Mouse (Mus musculus): ENCODE measurements around the gene Phykpl. TPM values are rescaled to one million over a fixed set of nuclear protein-coding genes. Genes with fewer than 3 reads are reported as not detected.

Phykpl gene
- 10 to 100 TPM; 15.5 to 15.8 TPM for total RNA-seq (2021)
- long read RNA-seq, experiment 1, transcript Phykpl-206 (13 exons, 3,116 nt) = major isoform, 16 of 19 reads
- long read RNA-seq, experiment 1, partial matches to known transcripts = 0 of 19 reads
- long read RNA-seq, experiment 1, other reads (novel, unspliced or antisense) = 2 of 19 reads
- long read RNA-seq, experiment 2, transcript Phykpl-206 (13 exons, 3,116 nt) = major isoform, 17 of 22 reads
- long read RNA-seq, experiment 2, partial matches to known transcripts = 1 of 22 reads
- long read RNA-seq, experiment 2, other reads (novel, unspliced or antisense) = 4 of 22 reads

- peak; percentile 35 for TF ChIP-seq CTCF (IDR thresholded peaks at IDR 0.05)
- peak within 1 kb of the TSS; percentile 83 for H3K4me3 ChIP-seq
- DNase-seq = peak; percentile 97
- H3K27ac ChIP-seq = peak within 1 kb of the TSS; percentile 97
- intact Hi-C loops (cut with DNase I) = no loop called here
These were observed at the start of gene Phykpl for GRCm38 (mm10) chr11:51584431-51585248. Gene Phykpl (plus strand): TSS chr11:51584757.

DNA sequence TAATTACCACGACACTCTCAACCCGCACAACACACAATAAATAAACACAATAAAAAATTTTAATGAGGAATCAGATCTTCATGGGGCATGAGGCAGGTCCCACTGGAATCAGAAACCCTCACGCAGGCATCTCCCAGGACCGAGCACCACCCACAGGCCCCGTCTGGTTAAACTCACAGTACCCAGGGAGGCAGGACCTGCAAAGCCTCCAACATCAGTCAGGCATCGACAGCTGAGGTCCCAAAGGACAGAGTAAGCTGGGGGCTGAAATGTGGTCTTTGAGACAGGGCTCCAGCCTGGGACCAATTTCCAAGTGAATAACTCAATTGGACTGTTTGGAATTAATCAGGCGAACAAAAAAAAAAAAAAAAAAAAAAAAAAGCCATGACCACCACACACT is 46.2 kb upstream of the Phykpl start:
- no peak for DNase-seq
- no peak for TF ChIP-seq CTCF (IDR thresholded peaks at IDR 0.05)
- no peak overlapping the region for H3K27ac ChIP-seq
- intact Hi-C loops (cut with DNase I) = no loop called here
- no peak overlapping the region for H3K4me3 ChIP-seq

- Histone ChIP-seq H3K27ac (no peak overlapping the region), H3K4me3 (no peak overlapping the region)
- no peak for TF ChIP-seq CTCF (IDR thresholded peaks at IDR 0.05)
- DNase-seq = no peak
- intact Hi-C loops (cut with DNase I) = loop anchor here (1.0 kb wide), 1 partner anchor 250 kb away; the partner anchor contains the start of gene Col23a1
These were observed 45.4 kb upstream of the Phykpl start for GRCm38 (mm10) chr11:51538919-51539758.

GRCm38 (mm10) chr11:51539759-51540282 is 44.7 kb upstream of the Phykpl start:
- intact Hi-C loops (cut with DNase I) = loop anchor here (1.0 kb wide), 1 partner anchor 251 kb away; the partner anchor contains the start of gene Col23a1
- H3K27ac ChIP-seq = no peak overlapping the region; the same call in 1 of the 2 replicates
- peak; percentile 96 for DNase-seq
- no peak overlapping the region for H3K4me3 ChIP-seq
- peak; percentile 99 for TF ChIP-seq CTCF (IDR thresholded peaks at IDR 0.05)

GRCm38 (mm10) chr11:51542424-51542823 is 42.1 kb upstream of the Phykpl start:
- H3K4me3 ChIP-seq = no peak overlapping the region
- no peak for TF ChIP-seq CTCF (IDR thresholded peaks at IDR 0.05)

GRCm38 (mm10) chr11:51543487-51544050 is 41.0 kb upstream of the Phykpl start:
- TF ChIP-seq CTCF (IDR thresholded peaks at IDR 0.05) = no peak
- Histone ChIP-seq H3K4me3 (no peak overlapping the region), H3K27ac (no peak overlapping the region)
- intact Hi-C loops (cut with DNase I) = no loop called here
- DNase-seq = no peak

More at GRCm38 (mm10) chr11:51542424-51542823, 42.1 kb upstream of the Phykpl start:
- DNase-seq = no peak
- intact Hi-C loops (cut with DNase I) = no loop called here
- H3K27ac ChIP-seq = no peak overlapping the region

- TF ChIP-seq CTCF (IDR thresholded peaks at IDR 0.05) = no peak
- intact Hi-C loops (cut with DNase I) = no loop called here
- Histone ChIP-seq H3K27ac (no peak overlapping the region), H3K4me3 (no peak overlapping the region)
- DNase-seq = no peak
These were observed 40.1 kb upstream of the Phykpl start for GRCm38 (mm10) chr11:51544413-51544812.

DNA sequence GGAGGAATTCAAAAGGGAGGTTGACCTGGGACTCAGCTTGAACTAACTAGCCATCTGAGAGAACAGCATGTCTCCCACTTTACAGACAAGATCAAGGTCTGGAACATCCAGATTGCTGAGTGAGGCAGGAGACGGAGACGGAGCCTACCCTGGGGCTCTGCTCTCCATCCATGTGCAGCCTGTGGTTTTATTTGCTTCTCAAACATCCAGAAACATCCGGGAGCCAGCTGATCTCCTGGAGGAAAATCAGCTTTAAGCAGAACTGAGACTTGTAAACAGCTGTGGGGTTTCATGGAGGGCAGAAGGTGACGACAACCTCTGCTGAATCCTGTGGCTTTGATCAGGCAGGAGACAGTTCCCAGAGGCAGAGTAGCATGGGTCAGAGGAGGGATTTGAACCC is 38.7 kb upstream of the Phykpl start:
- Histone ChIP-seq H3K27ac (no peak overlapping the region), H3K4me3 (no peak overlapping the region)
- no peak for TF ChIP-seq CTCF (IDR thresholded peaks at IDR 0.05)
- no peak for DNase-seq
- intact Hi-C loops (cut with DNase I) = no loop called here

GRCm38 (mm10) chr11:51551253-51551652 is 33.3 kb upstream of the Phykpl start:
- H3K4me3 ChIP-seq = no peak overlapping the region
- no peak overlapping the region for H3K27ac ChIP-seq
- no peak for DNase-seq
- no peak for TF ChIP-seq CTCF (IDR thresholded peaks at IDR 0.05)
- intact Hi-C loops (cut with DNase I) = no loop called here

DNA sequence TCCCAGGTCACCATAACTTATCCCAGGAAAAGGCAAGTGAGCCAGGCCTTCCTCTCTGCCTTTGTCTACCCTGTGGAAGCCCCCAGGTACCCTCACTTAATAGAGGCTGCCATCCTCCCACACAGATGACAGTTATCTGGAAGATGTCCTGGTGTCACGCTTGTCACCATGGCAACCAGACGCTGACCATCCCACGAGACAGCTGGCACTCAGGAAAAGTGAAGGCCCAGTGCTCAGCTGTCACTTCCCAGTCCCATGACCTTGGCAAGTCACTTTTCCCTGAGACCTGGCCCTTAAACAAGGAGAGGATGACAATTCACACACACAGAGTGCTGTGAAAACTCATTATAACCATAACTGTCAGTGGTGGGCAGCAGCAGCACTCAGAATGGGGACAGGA is 32.5 kb upstream of the Phykpl start:
- TF ChIP-seq CTCF (IDR thresholded peaks at IDR 0.05) = no peak
- DNase-seq = no peak
- Histone ChIP-seq H3K4me3 (no peak overlapping the region), H3K27ac (no peak overlapping the region)
- intact Hi-C loops (cut with DNase I) = no loop called here

DNA sequence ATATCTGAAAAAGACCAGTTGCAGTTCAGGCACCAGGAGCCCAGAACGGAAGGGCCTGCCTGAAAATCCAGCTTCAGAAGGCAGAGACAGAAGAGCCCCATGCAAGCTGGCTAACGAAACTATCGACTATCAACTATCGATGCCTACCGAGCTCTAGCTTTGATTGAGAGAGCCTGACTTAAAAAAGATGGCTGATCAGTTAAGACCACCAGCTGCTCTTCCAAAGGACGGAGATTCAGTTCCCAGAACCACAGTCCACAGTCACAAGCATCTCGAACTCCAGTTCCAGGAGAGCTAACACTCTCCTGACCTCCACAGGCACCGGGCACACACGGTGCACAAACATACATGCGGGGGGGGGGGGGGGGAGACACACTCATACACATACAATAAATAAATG is 30.0 kb upstream of the Phykpl start:
- Histone ChIP-seq H3K27ac (no peak overlapping the region), H3K4me3 (no peak overlapping the region)
- intact Hi-C loops (cut with DNase I) = no loop called here
- DNase-seq = no peak
- TF ChIP-seq CTCF (IDR thresholded peaks at IDR 0.05) = no peak

DNA sequence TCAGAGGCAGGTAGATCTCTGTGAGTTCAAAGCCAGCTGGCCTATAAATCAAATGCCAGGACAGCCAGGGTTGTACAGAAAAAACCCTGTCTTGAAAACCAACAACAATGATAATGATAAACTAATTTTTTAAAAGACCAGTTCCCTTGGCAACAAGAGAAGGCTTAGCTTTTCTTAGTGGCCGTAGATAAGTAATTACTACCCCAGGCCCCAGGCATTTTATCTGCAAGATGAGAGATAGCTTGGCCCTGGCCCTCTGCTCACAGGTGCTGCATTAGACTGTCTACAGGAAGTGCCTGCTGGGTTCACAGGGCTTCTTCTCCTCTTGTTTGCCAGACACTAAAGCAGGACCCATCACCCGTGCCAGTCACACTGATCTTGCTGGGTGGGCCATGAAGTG is 29.5 kb upstream of the Phykpl start:
- no peak overlapping the region for H3K27ac ChIP-seq
- intact Hi-C loops (cut with DNase I) = no loop called here
- TF ChIP-seq CTCF (IDR thresholded peaks at IDR 0.05) = no peak
- DNase-seq = no peak
- H3K4me3 ChIP-seq = no peak overlapping the region

Data from gastrocnemius, adult 2 months (tissue).